Mouse (Mus musculus) splenic B cell, adult 2 months (primary cell): Measurements from ENCODE around the gene Hmg20a.

Experiments used
- DNase-seq: peaks from one replicate; pipeline ENCODE4 v3.0.0-alpha.2; 2011; ENCODE audit warnings: low read depth, low spot score
- H3K27me3 ChIP-seq: 2 replicates; pipeline ENCODE4 v1.6.1; 2012; ENCODE audit warnings: mild to moderate bottlenecking, low read length, moderate library complexity, mixed read lengths; ENCODE audit not compliant: control insufficient read depth, poor library complexity, insufficient read depth, severe bottlenecking
- H3K36me3 ChIP-seq: 2 replicates; pipeline ENCODE4 v1.6.1; 2012; ENCODE audit warnings: mild to moderate bottlenecking, low read length, moderate library complexity, mixed read lengths; ENCODE audit not compliant: control insufficient read depth, poor library complexity, insufficient read depth, severe bottlenecking

Gene Hmg20a

GRCm38 (mm10) chr9:56464863-56465654 lies 46.6 kb downstream of the Hmg20a start:
- Histone ChIP-seq H3K27me3 (no peaks in the 10 kb centered on the region), H3K36me3 (peaks cover 4% of the 10 kb centered on the region; the same call in 1 of the 2 replicates)
- DNase-seq, result peak; percentile 65

GRCm38 (mm10) chr9:56466251-56466650 lies 47.8 kb downstream of the Hmg20a start:
- H3K36me3 ChIP-seq, result peaks cover 4% of the 10 kb centered on the region; the same call in 1 of the 2 replicates
- H3K27me3 ChIP-seq, result no peaks in the 10 kb centered on the region
- no peak for DNase-seq

- DNase-seq, result no peak
- H3K27me3 ChIP-seq, result no peaks in the 10 kb centered on the region
Observed at GRCm38 (mm10) chr9:56469656-56470055, 51.2 kb downstream of the Hmg20a start.

GRCm38 (mm10) chr9:56470291-56470690 lies 51.9 kb downstream of the Hmg20a start:
- no peaks in the 10 kb centered on the region for H3K27me3 ChIP-seq
- peaks cover 6% of the 10 kb centered on the region; the same call in 1 of the 2 replicates for H3K36me3 ChIP-seq
- no peak for DNase-seq

More at GRCm38 (mm10) chr9:56469656-56470055, 51.2 kb downstream of the Hmg20a start:
- H3K36me3 ChIP-seq, result peaks cover 6% of the 10 kb centered on the region; the same call in 1 of the 2 replicates

GRCm38 (mm10) chr9:56478975-56479647 lies 60.7 kb downstream of the Hmg20a start:
- peaks cover 13% of the 10 kb centered on the region for H3K36me3 ChIP-seq
- no peak for DNase-seq
- no peaks in the 10 kb centered on the region; the same call in 1 of the 2 replicates for H3K27me3 ChIP-seq

- peaks cover 10% of the 10 kb centered on the region for H3K36me3 ChIP-seq
- DNase-seq, result no peak
- H3K27me3 ChIP-seq, result no peaks in the 10 kb centered on the region
Observed at GRCm38 (mm10) chr9:56482623-56483022, 64.2 kb downstream of the Hmg20a start.

- H3K27me3 ChIP-seq, result no peaks in the 10 kb centered on the region
- no peak for DNase-seq
- H3K36me3 ChIP-seq, result peaks cover 17% of the 10 kb centered on the region
Observed at GRCm38 (mm10) chr9:56485423-56485822, 67.0 kb downstream of the Hmg20a start.

- Histone ChIP-seq H3K27me3 (no peaks in the 10 kb centered on the region), H3K36me3 (peaks cover 18% of the 10 kb centered on the region)
- no peak for DNase-seq
Observed at GRCm38 (mm10) chr9:56486158-56486557, 67.7 kb downstream of the Hmg20a start.

- no peak for DNase-seq
- Histone ChIP-seq H3K36me3 (peaks cover 23% of the 10 kb centered on the region), H3K27me3 (no peaks in the 10 kb centered on the region)
Observed at GRCm38 (mm10) chr9:56487651-56488050, 69.2 kb downstream of the Hmg20a start.

- DNase-seq, result no peak
- H3K36me3 ChIP-seq, result peaks cover 25% of the 10 kb centered on the region
- H3K27me3 ChIP-seq, result no peaks in the 10 kb centered on the region
Observed at GRCm38 (mm10) chr9:56492391-56492790, 74.0 kb downstream of the Hmg20a start.

- DNase-seq, result no peak
- Histone ChIP-seq H3K36me3 (peaks cover 21% of the 10 kb centered on the region), H3K27me3 (no peaks in the 10 kb centered on the region)
Observed at GRCm38 (mm10) chr9:56492916-56493315, 74.5 kb downstream of the Hmg20a start.

GRCm38 (mm10) chr9:56495088-56495487 lies 76.7 kb downstream of the Hmg20a start:
- no peak for DNase-seq
- no peaks in the 10 kb centered on the region for H3K27me3 ChIP-seq

GRCm38 (mm10) chr9:56495795-56496232 lies 77.4 kb downstream of the Hmg20a start:
- DNase-seq, result no peak
- no peaks in the 10 kb centered on the region for H3K27me3 ChIP-seq
- H3K36me3 ChIP-seq, result peaks cover 14% of the 10 kb centered on the region

More at GRCm38 (mm10) chr9:56495088-56495487, 76.7 kb downstream of the Hmg20a start:
- peaks cover 14% of the 10 kb centered on the region for H3K36me3 ChIP-seq

- Histone ChIP-seq H3K27me3 (no peaks in the 10 kb centered on the region), H3K36me3 (peaks cover 12% of the 10 kb centered on the region)
- DNase-seq, result no peak
Observed at GRCm38 (mm10) chr9:56496567-56496966, 78.2 kb downstream of the Hmg20a start.
